Mouse (Mus musculus) small intestine, adult 2 months (tissue): ENCODE results near the gene Hoxd9.

ENCODE experiments used
- CTCF ChIP-seq: fragments of 200-500 bp; IDR thresholded peaks from 2 replicates; pipeline ENCODE4 v1.5.1; 2012; ENCODE audit warnings: low read depth, mild to moderate bottlenecking, control low read depth, inconsistent platforms, low read length, moderate library complexity, mixed read lengths; ENCODE audit not compliant: insufficient replicate concordance, insufficient read length; ENCODE audit errors: extremely low read depth
- POLR2A ChIP-seq: fragments of 200-500 bp; IDR thresholded peaks from 2 replicates; pipeline ENCODE4 v1.6.1; 2012; ENCODE audit warnings: low read depth, mild to moderate bottlenecking, control low read depth, inconsistent platforms, low read length, moderate library complexity

DNA sequence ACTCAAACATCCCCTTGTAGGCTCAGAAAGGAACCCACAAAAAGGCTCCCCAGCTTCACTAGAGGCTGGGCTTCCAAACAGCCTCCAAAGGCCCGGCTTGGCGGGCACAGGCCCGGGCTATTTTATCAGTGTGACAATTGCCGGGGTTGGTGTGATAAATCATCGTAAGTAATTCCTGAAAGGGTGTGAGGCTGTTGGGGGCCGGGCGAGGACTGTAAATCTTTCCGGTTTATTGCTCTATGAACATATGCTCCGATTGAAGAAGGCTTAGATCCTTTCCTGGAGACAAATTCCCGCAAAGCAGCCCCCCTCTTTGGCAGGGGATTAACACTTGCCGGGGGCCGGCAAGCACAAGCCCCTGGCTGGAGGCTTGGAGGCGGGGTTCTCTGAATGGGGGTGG is 36.9 kb downstream of the Hoxd9 start:
- TF ChIP-seq CTCF (no peak), POLR2A (no peak)
